Mouse (Mus musculus) embryonic facial prominence, embryonic 13.5 days (tissue): ENCODE measurements around the gene Rexo4. TPM values are rescaled to one million over a fixed set of nuclear protein-coding genes. Genes with fewer than 3 reads are reported as not detected.

ENCODE experiments used
- ATAC-seq: fragments of 200-750 bp; cut with Nextera tagmentation; 2 replicates; pipeline ENCODE4 v1.8.0; 2017; ENCODE audit warnings: low read depth; ENCODE audit not compliant: insufficient number of reproducible peaks, insufficient read depth, low FRiP score, low TSS enrichment
- H3K27ac ChIP-seq: fragments of 300-500 bp; sonication (generic); 2 replicates; pipeline ENCODE4 v1.5.1; 2015; ENCODE audit warnings: moderate library complexity, mild to moderate bottlenecking, inconsistent platforms
- H3K27me3 ChIP-seq: fragments of 300-500 bp; sonication (generic); 2 replicates; pipeline ENCODE4 v1.6.1; 2015; ENCODE audit warnings: mild to moderate bottlenecking, inconsistent platforms
- H3K36me3 ChIP-seq: fragments of 300-500 bp; sonication (generic); 2 replicates; pipeline ENCODE4 v1.6.1; 2015; ENCODE audit warnings: mild to moderate bottlenecking, inconsistent platforms
- H3K4me1 ChIP-seq: fragments of 300-500 bp; sonication (generic); 2 replicates; pipeline ENCODE4 v1.6.1; 2015; ENCODE audit warnings: inconsistent platforms
- H3K4me2 ChIP-seq: fragments of 300-500 bp; sonication (generic); 2 replicates; pipeline ENCODE4 v1.6.1; 2015; ENCODE audit warnings: moderate library complexity, mild to moderate bottlenecking, inconsistent platforms
- H3K4me3 ChIP-seq: fragments of 300-500 bp; sonication (generic); 2 replicates; pipeline ENCODE4 v1.5.1; 2015; ENCODE audit warnings: mild to moderate bottlenecking, inconsistent platforms
- H3K9ac ChIP-seq: fragments of 300-500 bp; sonication (generic); 2 replicates; pipeline ENCODE4 v1.6.1; 2015; ENCODE audit warnings: mild to moderate bottlenecking, inconsistent platforms
- H3K9me3 ChIP-seq: fragments of 300-500 bp; sonication (generic); 2 replicates; pipeline ENCODE4 v1.6.1; 2016; ENCODE audit warnings: inconsistent platforms
- WGBS: fragments of 180-500 bp; shearing (Covaris S2); methylation state at CpG from one replicate; pipeline ENCODE4 v1.1.7; 2015; ENCODE audit warnings: mixed read lengths; 5-methylcytosine and 5-hydroxymethylcytosine counted together
- polyA plus RNA-seq: library from polyadenylated mRNA; unstranded; fragments of >200 nt; fragmentation: Nextera tagmentation; extraction: Ambion mirVana; gene quantifications from 2 replicates; pipeline ENCODE4 v1.2.1, GENCODE M21; 2015

Rexo4 gene
- polyA plus RNA-seq = 51.9 and 55.3 TPM in 2 replicates

DNA sequence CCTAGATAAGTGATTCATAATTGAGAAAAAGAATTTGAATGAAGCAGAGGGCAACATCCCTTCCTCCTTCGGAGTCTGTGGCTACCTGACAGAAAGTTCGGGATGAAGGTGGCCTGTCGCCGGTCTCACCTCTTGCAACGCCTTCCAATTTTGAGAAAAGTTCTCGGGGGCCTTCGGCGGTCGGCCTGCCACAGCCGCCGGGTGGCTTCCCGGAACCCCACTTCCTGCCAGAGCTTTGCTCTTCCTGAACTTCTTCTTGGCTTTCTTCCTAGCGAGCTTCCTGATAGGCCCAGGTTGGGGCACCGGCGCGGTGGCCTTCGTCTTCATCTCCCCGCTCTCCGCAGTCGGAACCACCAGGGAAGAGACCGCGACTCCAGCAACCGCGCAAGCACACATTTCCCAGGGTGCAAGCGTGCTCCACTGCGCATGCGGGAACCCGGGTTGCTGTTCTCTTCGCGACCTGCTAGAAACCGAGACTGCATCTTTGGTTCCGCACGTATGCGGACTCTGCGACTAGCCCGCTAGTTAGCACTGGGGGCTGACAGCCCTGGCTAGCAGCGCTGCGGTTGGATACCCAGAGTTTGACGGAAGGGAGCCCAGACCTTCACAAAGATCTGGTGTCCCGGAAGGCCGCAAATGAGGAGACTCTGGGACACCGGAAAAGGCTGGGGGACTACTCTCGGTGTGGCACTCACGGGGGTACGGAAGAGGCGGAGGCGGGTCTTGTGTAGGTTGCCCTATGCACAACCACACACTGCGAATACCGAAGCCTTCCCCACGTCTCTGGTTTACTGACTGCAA lies at the start of gene Rexo4:
TSS of gene Rexo4 (minus strand) at position 464 of the 801 bp plus-strand sequence.
- peak; percentile 92 for ATAC-seq

DNA sequence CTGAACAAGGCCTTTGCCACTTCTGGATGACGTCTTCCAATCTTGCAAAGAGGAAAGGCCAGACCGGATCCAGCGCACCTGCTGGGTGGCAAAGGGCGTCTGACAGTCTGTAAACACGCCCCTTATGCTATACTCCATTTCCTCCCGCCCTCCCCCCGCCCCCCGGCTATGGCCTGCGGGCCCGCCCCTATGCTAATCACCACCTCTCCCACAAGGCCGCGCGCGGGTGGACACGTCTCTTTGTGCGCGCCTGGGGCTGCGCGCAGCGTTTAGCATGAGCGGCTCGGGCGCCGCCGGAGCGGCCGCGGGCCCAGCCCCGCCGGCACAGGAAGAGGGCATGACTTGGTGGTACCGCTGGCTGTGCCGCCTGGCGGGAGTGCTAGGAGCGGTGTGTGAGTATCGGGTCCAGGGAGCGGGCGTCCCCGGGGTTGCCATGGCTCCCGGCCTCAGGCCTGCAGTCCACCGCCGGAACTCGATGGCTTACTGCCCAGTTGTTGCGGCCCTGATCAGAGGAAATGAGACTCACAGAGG lies 45.6 kb upstream of the Rexo4 start, which contains the start of gene Cacfd1:
TSS of gene Cacfd1 (plus strand) at position 213 of the 531 bp plus-strand sequence.
- peak within 1 kb of the TSS; percentile 85 for H3K4me3 ChIP-seq
- H3K36me3 ChIP-seq = peaks cover 15% of the 10 kb centered on the region
- H3K4me2 ChIP-seq = peak within 1 kb of the TSS; percentile 83
- H3K9me3 ChIP-seq = no peaks in the 10 kb centered on the region
- no peaks in the 10 kb centered on the region for H3K27me3 ChIP-seq
- peaks cover 22% of the 10 kb centered on the region for H3K4me1 ChIP-seq
- H3K27ac ChIP-seq = peak within 1 kb of the TSS; percentile 80
- under 1% methylated on average over 43 of the region's 43 CpGs for WGBS
- peak; percentile 85 for ATAC-seq
- peak within 1 kb of the TSS; percentile 96 for H3K9ac ChIP-seq

More for the DNA sequence above, at the start of gene Rexo4:
- Histone ChIP-seq H3K9me3 (no peaks in the 10 kb centered on the region), H3K27me3 (no peaks in the 10 kb centered on the region), H3K4me3 (peak within 1 kb of the TSS; percentile 83), H3K27ac (peak within 1 kb of the TSS; percentile 99), H3K4me2 (peak within 1 kb of the TSS; percentile 81), H3K36me3 (peaks cover 26% of the 10 kb centered on the region), H3K9ac (peak within 1 kb of the TSS; percentile 94), H3K4me1 (peaks cover 25% of the 10 kb centered on the region)
- WGBS = under 1% methylated on average over 50 of the region's 50 CpGs

DNA sequence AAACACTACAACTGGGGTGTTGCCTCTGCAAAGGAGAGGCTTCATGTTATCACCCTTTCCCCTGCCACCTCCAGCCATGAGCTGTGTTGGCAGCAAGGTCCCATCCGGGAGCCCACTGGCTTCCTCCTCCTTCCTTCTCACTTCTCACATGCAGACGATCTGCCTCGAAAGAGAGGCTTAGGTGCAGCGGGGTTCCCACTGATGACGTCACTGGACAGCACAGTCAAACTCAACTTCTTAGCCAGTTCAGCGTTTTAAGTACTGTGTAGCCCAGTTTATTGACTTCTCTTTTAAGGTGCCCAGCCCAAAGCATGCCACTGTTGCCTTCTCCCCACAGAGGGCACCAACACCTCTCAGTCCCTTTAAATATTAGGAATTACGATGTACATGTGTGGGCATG lies 43.5 kb upstream of the Rexo4 start:
- H3K4me3 ChIP-seq = no peak overlapping the region

DNA sequence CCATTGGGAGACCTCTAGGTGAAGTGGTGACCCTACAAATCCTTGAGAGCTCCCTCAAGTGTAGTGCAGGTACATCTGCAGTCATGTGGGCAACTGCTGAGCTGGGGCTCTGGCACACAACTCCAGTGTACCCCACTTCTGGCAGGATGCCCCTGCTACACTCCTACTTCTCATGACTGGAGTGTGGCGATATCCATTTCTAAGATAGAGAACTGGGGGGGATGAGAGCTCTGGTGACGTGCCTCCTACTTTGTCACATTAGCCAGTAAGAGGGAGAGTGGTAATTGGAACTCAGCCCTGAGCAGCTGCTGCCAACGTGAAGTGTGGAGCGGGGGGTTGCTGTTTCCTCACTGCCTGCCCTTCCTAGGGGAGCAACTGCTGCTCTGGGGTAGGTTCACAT lies 42.1 kb upstream of the Rexo4 start:
- H3K4me2 ChIP-seq = no peak overlapping the region
- no peaks in the 10 kb centered on the region for H3K36me3 ChIP-seq
- H3K9me3 ChIP-seq = no peaks in the 10 kb centered on the region
- 67% methylated on average over 4 of the region's 4 CpGs for WGBS
- H3K4me1 ChIP-seq = peaks cover 15% of the 10 kb centered on the region
- no peak for ATAC-seq
- H3K4me3 ChIP-seq = no peak overlapping the region
- no peaks in the 10 kb centered on the region for H3K27me3 ChIP-seq
- no peak overlapping the region for H3K9ac ChIP-seq
- no peak overlapping the region for H3K27ac ChIP-seq

More for the DNA sequence above, 43.5 kb upstream of the Rexo4 start:
- no peaks in the 10 kb centered on the region for H3K36me3 ChIP-seq
- 69% methylated on average over 7 of the region's 7 CpGs for WGBS
- H3K27ac ChIP-seq = no peak overlapping the region
- no peak for ATAC-seq
- no peaks in the 10 kb centered on the region for H3K27me3 ChIP-seq
- H3K4me2 ChIP-seq = no peak overlapping the region
- H3K9me3 ChIP-seq = no peaks in the 10 kb centered on the region
- no peak overlapping the region for H3K9ac ChIP-seq
- H3K4me1 ChIP-seq = peaks cover 22% of the 10 kb centered on the region

DNA sequence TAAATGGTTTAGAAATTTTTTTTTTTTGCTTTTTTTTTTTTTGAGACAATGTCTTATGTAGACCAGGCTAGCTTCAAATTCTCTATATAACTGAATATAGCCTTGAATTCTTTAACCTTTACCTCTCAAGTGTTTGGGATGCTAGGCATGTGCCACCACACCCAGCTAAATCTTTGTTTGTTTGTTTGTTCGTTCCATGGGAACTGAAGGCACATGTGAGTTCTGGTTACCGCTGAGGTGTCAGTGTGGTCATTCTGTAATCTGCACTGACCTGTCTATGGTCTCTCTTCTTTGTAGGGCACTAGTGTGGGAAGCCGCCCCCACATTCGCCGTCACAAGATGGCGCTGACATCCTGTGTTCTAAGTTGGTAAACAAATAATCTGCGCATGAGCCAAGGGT lies 33.8 kb upstream of the Rexo4 start:
- no peak overlapping the region for H3K27ac ChIP-seq
- no peak overlapping the region for H3K4me3 ChIP-seq
- H3K4me1 ChIP-seq = no peaks in the 10 kb centered on the region
- no peak overlapping the region for H3K9ac ChIP-seq
- no peaks in the 10 kb centered on the region for H3K27me3 ChIP-seq
- no peak for ATAC-seq
- H3K36me3 ChIP-seq = no peaks in the 10 kb centered on the region
- H3K4me2 ChIP-seq = no peak overlapping the region
- H3K9me3 ChIP-seq = no peaks in the 10 kb centered on the region
- WGBS = 93% methylated on average over 7 of the region's 7 CpGs

DNA sequence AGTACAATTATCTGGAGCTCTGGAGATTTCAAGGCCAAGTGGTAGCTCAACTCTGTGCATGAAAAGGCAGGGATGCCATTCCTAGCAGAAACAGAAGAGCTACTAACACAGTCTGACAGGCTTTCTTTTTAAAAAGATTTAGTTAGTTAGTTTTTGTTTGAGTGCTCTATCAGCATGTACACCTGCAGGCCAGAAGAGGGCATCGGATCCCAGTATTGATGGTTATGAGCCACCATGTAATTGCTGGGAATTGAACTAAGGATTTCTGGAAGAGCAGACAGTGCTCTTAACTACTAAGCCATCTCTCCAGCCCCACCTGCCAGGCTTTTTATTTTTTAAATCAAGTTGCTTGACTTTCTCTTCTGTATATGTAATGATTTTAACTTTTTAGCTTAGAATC lies 33.3 kb upstream of the Rexo4 start:
- H3K27ac ChIP-seq = no peak overlapping the region
- H3K4me3 ChIP-seq = no peak overlapping the region
- H3K36me3 ChIP-seq = no peaks in the 10 kb centered on the region
- WGBS = 87% methylated on average over 1 of the region's 1 CpGs
- no peak overlapping the region for H3K4me2 ChIP-seq
- no peaks in the 10 kb centered on the region for H3K27me3 ChIP-seq
- no peak overlapping the region for H3K9ac ChIP-seq
- no peaks in the 10 kb centered on the region for H3K4me1 ChIP-seq
- H3K9me3 ChIP-seq = no peaks in the 10 kb centered on the region
- ATAC-seq = no peak

DNA sequence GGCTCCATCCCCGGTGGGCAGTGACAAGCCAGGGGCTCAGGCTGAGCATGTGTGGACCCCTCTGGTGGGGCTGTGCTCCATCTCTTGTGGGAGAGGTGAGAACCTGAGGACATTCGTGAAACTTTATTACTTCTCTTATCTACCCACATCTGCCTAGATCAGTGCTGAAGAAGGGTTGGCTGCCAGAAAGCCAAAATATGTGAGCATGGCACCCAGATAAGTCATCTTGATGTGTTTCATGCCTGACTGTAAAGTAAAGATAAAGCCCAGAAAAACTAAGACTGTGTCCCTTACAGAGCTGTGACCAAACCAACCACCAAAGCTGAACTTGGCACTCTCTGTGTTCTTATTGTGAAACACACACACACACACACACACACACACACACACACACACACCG lies 29.8 kb upstream of the Rexo4 start:
- Histone ChIP-seq H3K4me2 (no peak overlapping the region), H3K27me3 (no peaks in the 10 kb centered on the region), H3K9ac (no peak overlapping the region), H3K9me3 (no peaks in the 10 kb centered on the region), H3K36me3 (no peaks in the 10 kb centered on the region), H3K4me1 (no peaks in the 10 kb centered on the region), H3K27ac (no peak overlapping the region), H3K4me3 (no peak overlapping the region)
- WGBS = 74% methylated on average over 3 of the region's 3 CpGs
- ATAC-seq = no peak

DNA sequence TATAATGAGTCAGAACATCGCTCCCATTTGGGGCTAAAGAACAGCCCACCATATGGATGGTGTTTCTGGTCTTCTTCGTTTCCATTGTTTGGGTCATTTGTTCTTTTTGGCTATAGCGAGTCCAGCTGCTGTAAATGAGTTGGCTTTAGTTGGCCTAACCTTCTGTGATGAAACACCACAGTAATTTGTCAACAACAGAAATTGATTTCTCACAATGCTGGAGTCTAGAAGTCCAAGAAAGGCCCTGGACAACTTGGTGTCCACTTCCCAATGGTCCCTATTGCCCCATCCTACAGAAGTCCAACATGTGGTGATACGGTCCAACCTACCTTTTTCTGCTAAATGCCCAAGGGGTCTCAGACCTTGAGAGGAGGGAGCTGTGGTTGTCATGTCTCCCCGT lies 20.5 kb upstream of the Rexo4 start:
- Histone ChIP-seq H3K27ac (no peak overlapping the region), H3K4me2 (no peak overlapping the region), H3K4me3 (no peak overlapping the region), H3K9ac (no peak overlapping the region), H3K4me1 (0 out of 2 replicates have a peak, but pooled peaks cover 3% of the 10 kb centered on the region), H3K9me3 (no peaks in the 10 kb centered on the region), H3K27me3 (peaks cover 7% of the 10 kb centered on the region; the same call in 1 of the 2 replicates), H3K36me3 (no peaks in the 10 kb centered on the region)
- 87% methylated on average over 5 of the region's 5 CpGs for WGBS
- ATAC-seq = no peak

DNA sequence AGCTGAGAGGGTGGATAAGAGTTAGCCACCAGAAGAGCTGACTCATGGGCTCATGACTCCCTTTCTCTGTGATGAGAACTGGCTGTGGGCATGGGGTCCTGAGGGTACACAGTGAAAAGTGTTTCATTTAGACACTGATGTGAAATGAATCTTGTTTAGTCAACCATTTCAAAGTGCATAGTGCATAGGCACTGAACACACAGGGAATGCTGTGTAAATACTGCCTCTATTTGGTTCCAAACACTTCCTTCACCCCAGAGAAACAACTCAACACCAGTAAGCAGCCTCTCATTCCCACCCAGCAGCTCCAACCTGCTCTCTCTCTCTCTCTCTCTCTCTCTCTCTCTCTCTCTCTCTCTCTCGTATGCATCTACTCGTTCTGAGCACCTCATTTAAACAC lies 20.0 kb upstream of the Rexo4 start:
- ATAC-seq = no peak
- no peak overlapping the region for H3K4me2 ChIP-seq
- no peak overlapping the region for H3K27ac ChIP-seq
- no peak overlapping the region for H3K9ac ChIP-seq
- 68% methylated on average over 2 of the region's 2 CpGs for WGBS
- H3K27me3 ChIP-seq = peaks cover 7% of the 10 kb centered on the region; the same call in 1 of the 2 replicates
- H3K36me3 ChIP-seq = no peaks in the 10 kb centered on the region
- H3K4me1 ChIP-seq = 0 out of 2 replicates have a peak, but pooled peaks cover 3% of the 10 kb centered on the region
- H3K4me3 ChIP-seq = no peak overlapping the region
- H3K9me3 ChIP-seq = no peaks in the 10 kb centered on the region

DNA sequence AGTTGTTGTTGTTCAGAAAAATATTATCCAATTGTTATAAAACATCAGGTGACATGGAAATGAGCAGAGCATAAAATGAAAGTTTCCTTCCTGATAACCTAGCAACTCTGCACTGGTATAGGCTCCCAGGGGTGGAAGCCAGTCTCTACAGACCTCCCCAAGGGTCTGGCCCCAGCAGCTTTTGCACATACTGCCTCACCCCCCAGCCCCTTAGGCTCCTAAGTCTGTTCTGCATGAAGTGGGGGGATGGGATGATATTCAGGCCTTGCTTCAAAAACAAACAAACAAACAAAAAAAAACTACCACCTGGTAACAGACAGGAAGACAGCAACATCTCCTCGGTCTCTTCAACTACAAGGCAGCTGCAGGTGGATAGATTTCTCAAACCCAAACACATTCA lies 16.2 kb upstream of the Rexo4 start:
- Histone ChIP-seq H3K4me3 (no peak overlapping the region), H3K9me3 (no peaks in the 10 kb centered on the region), H3K36me3 (no peaks in the 10 kb centered on the region), H3K4me2 (no peak overlapping the region), H3K27ac (no peak overlapping the region), H3K4me1 (0 out of 2 replicates have a peak, but pooled peaks cover 3% of the 10 kb centered on the region), H3K9ac (no peak overlapping the region), H3K27me3 (peaks cover 7% of the 10 kb centered on the region; the same call in 1 of the 2 replicates)
- WGBS = 71% methylated on average over 1 of the region's 1 CpGs
- ATAC-seq = no peak

DNA sequence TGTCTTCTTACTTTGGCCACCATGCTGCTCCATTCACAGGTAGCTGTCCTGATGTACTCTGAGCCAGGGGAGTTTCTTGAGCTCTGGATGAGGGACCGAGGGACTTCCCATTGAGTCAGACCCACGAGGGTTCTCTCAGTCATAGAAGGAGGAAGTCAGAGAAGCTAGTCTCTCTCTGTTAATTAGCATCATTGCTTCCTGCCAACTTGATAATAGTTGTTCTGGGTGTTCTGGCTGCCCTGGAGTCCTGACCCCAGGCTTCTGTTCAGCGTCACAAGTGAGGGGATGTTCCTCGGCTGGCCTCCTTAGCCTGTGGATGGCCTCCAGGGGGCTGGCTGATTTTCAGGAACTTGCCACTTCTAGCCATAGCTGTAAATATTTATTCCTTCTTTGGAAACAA lies 9.8 kb upstream of the Rexo4 start:
- Histone ChIP-seq H3K4me2 (no peak overlapping the region), H3K9me3 (no peaks in the 10 kb centered on the region), H3K4me1 (no peaks in the 10 kb centered on the region), H3K36me3 (no peaks in the 10 kb centered on the region), H3K4me3 (no peak overlapping the region), H3K27me3 (no peaks in the 10 kb centered on the region), H3K27ac (no peak overlapping the region), H3K9ac (no peak overlapping the region)
- 54% methylated on average over 4 of the region's 4 CpGs for WGBS
- ATAC-seq = no peak

DNA sequence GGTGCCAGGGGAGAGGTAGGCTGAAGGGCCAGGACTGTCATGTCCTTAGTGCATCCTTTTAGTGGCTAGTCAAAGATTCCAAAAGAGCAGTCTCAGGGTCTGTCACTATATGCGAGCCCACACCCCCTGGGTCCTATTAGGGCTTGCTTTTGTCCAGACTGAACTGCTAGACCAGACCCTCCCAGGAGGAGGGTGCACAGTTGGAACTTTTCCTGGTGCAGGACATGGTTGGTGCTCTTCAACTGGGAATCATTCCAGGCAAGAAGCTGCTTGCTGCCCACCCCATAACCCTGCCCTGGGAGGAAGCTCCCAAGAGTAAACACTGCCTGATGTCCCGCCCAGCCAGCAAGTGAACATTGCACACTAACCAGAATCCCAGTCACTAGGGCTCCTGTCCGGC lies 8.9 kb upstream of the Rexo4 start, which contains the start of gene Adamts13:
TSS of gene Adamts13 (plus strand) at position 301 of the 400 bp plus-strand sequence.
- H3K4me2 ChIP-seq = no peak within 1 kb of the TSS
- no peaks in the 10 kb centered on the region for H3K4me1 ChIP-seq
- H3K27ac ChIP-seq = no peak within 1 kb of the TSS
- no peaks in the 10 kb centered on the region for H3K9me3 ChIP-seq
- no peak for ATAC-seq
- WGBS = 62% methylated on average over 3 of the region's 3 CpGs
- no peaks in the 10 kb centered on the region for H3K36me3 ChIP-seq
- H3K27me3 ChIP-seq = no peaks in the 10 kb centered on the region
- H3K9ac ChIP-seq = no peak within 1 kb of the TSS
- H3K4me3 ChIP-seq = no peak within 1 kb of the TSS
